Mouse (Mus musculus) liver, postnatal 0 days (tissue): ENCODE measurements around the gene Rab3gap2. TPM values are rescaled to one million over a fixed set of nuclear protein-coding genes. Genes with fewer than 3 reads are reported as not detected.

Experiments used
- ATAC-seq: fragments of 200-750 bp; cut with Nextera tagmentation; 2 replicates; pipeline ENCODE4 v1.8.0; 2017; ENCODE audit warnings: mild to moderate bottlenecking, moderate library complexity
- DNase-seq: peaks from one replicate; pipeline ENCODE4 v3.0.0-alpha.2; 2016
- H3K27ac ChIP-seq: fragments of 300-500 bp; sonication (generic); 2 replicates; pipeline ENCODE4 v1.5.1; 2014; ENCODE audit warnings: antibody characterized with exemption, moderate library complexity, mild to moderate bottlenecking, low read depth
- H3K27me3 ChIP-seq: fragments of 300-500 bp; sonication (generic); 2 replicates; pipeline ENCODE4 v1.6.1; 2014; ENCODE audit warnings: low read length, control low read depth, mixed read lengths; ENCODE audit not compliant: insufficient read depth
- H3K36me3 ChIP-seq: fragments of 300-500 bp; sonication (generic); replicated peaks from 2 replicates; pipeline ENCODE4 v1.6.1; 2014; ENCODE audit warnings: mild to moderate bottlenecking, control low read depth, low read length, moderate library complexity, mixed read lengths; ENCODE audit not compliant: insufficient read depth
- H3K4me1 ChIP-seq: fragments of 300-500 bp; sonication (generic); 2 replicates; pipeline ENCODE4 v1.6.1; 2014; ENCODE audit warnings: antibody characterized with exemption, mild to moderate bottlenecking, control low read depth; ENCODE audit not compliant: insufficient read depth
- H3K4me2 ChIP-seq: fragments of 300-500 bp; sonication (generic); 2 replicates; pipeline ENCODE4 v1.6.1; 2014; ENCODE audit warnings: low read depth, mild to moderate bottlenecking, low read length, moderate library complexity, mixed read lengths
- H3K4me3 ChIP-seq: fragments of 300-500 bp; sonication (generic); 2 replicates; pipeline ENCODE4 v1.5.1; 2014; ENCODE audit warnings: low read depth, low read length
- H3K9ac ChIP-seq: fragments of 300-500 bp; sonication (generic); replicated peaks from 2 replicates; pipeline ENCODE4 v1.6.1; 2014; ENCODE audit warnings: mild to moderate bottlenecking, moderate library complexity
- H3K9me3 ChIP-seq: fragments of 300-500 bp; sonication (generic); 2 replicates; pipeline ENCODE4 v1.6.1; 2016; ENCODE audit warnings: mild to moderate bottlenecking, control low read depth, low read length, mixed read lengths
- CTCF ChIP-seq: sonication (generic); IDR thresholded peaks from 2 replicates; pipeline ENCODE4 v1.5.1; 2016; ENCODE audit warnings: antibody characterized with exemption, low read depth
- EP300 ChIP-seq: IDR thresholded peaks from 2 replicates; pipeline ENCODE4 v1.6.1; 2016; ENCODE audit warnings: antibody characterized with exemption, low read depth, mild to moderate bottlenecking
- WGBS: fragments of 180-500 bp; shearing (Covaris S2); extraction: QIAGEN DNeasy Blood & Tissue Kit; methylation state at CpG from one replicate; pipeline ENCODE4 v1.1.7; 2014; ENCODE audit not compliant: insufficient replicate concordance; 5-methylcytosine and 5-hydroxymethylcytosine counted together
- polyA plus RNA-seq: library from polyadenylated mRNA; unstranded; fragments of >200 nt; fragmentation: Nextera tagmentation; extraction: Ambion mirVana; gene quantifications from 2 replicates; pipeline ENCODE4 v1.2.1, GENCODE M21; 2015

Gene Rab3gap2
- polyA plus RNA-seq = 6.0 and 7.3 TPM in 2 replicates

- WGBS = under 1% methylated on average over 57 of the region's 57 CpGs
- Histone ChIP-seq H3K36me3 (no peaks in the 10 kb centered on the region), H3K9me3 (no peaks in the 10 kb centered on the region), H3K9ac (peak within 1 kb of the TSS; percentile 95), H3K4me1 (peaks cover 33% of the 10 kb centered on the region), H3K4me3 (peak within 1 kb of the TSS; percentile 91), H3K27me3 (no peaks in the 10 kb centered on the region), H3K4me2 (peak within 1 kb of the TSS; percentile 90), H3K27ac (peak within 1 kb of the TSS; percentile 96)
- peak; percentile 100 for DNase-seq
- no peak for TF ChIP-seq EP300
- TF ChIP-seq CTCF = no peak
- ATAC-seq = peak; percentile 95
Observed at GRCm38 (mm10) chr1:185203909-185204661, at the start of gene Rab3gap2. Rab3gap2 (plus strand) TSS chr1:185204117.

GRCm38 (mm10) chr1:185173641-185174040, 30.3 kb upstream of the Rab3gap2 start:
- H3K4me3 ChIP-seq = no peak overlapping the region
- ATAC-seq = no peak
- no peaks in the 10 kb centered on the region for H3K36me3 ChIP-seq
- no peak for DNase-seq
- no peak overlapping the region for H3K4me2 ChIP-seq
- no peaks in the 10 kb centered on the region for H3K9me3 ChIP-seq
- WGBS = 70% methylated on average over 5 of the region's 5 CpGs
- no peaks in the 10 kb centered on the region for H3K27me3 ChIP-seq
- no peaks in the 10 kb centered on the region for H3K4me1 ChIP-seq
- TF ChIP-seq EP300 (no peak), CTCF (no peak)
- H3K27ac ChIP-seq = no peak overlapping the region
- H3K9ac ChIP-seq = no peak overlapping the region

GRCm38 (mm10) chr1:185177860-185178259, 26.1 kb upstream of the Rab3gap2 start:
- Histone ChIP-seq H3K27me3 (no peaks in the 10 kb centered on the region), H3K4me3 (no peak overlapping the region), H3K9me3 (no peaks in the 10 kb centered on the region), H3K4me1 (no peaks in the 10 kb centered on the region), H3K27ac (no peak overlapping the region), H3K36me3 (no peaks in the 10 kb centered on the region), H3K9ac (no peak overlapping the region), H3K4me2 (no peak overlapping the region)
- DNase-seq = no peak
- no peak for ATAC-seq
- WGBS = 71% methylated on average over 6 of the region's 6 CpGs
- no peak for TF ChIP-seq EP300
- no peak for TF ChIP-seq CTCF

- H3K4me2 ChIP-seq = no peak overlapping the region
- H3K36me3 ChIP-seq = no peaks in the 10 kb centered on the region
- no peak for ATAC-seq
- no peak overlapping the region for H3K27ac ChIP-seq
- no peak overlapping the region for H3K4me3 ChIP-seq
- no peaks in the 10 kb centered on the region for H3K27me3 ChIP-seq
- DNase-seq = no peak
- no peak overlapping the region for H3K9ac ChIP-seq
- H3K9me3 ChIP-seq = no peaks in the 10 kb centered on the region
- TF ChIP-seq EP300 (no peak), CTCF (no peak)
- 74% methylated on average over 9 of the region's 9 CpGs for WGBS
- H3K4me1 ChIP-seq = no peaks in the 10 kb centered on the region
Observed at GRCm38 (mm10) chr1:185183591-185184330, 20.2 kb upstream of the Rab3gap2 start.

GRCm38 (mm10) chr1:185185556-185185955, 18.4 kb upstream of the Rab3gap2 start:
- DNase-seq = no peak
- no peak for TF ChIP-seq EP300
- TF ChIP-seq CTCF = no peak
- Histone ChIP-seq H3K36me3 (no peaks in the 10 kb centered on the region), H3K27ac (no peak overlapping the region), H3K4me1 (no peaks in the 10 kb centered on the region), H3K9me3 (no peaks in the 10 kb centered on the region), H3K4me3 (no peak overlapping the region), H3K27me3 (no peaks in the 10 kb centered on the region), H3K9ac (no peak overlapping the region), H3K4me2 (no peak overlapping the region)
- no peak for ATAC-seq
- 58% methylated on average over 9 of the region's 9 CpGs for WGBS

GRCm38 (mm10) chr1:185187135-185187785, 16.7 kb upstream of the Rab3gap2 start:
- DNase-seq (no peak), ATAC-seq (no peak)
- Histone ChIP-seq H3K4me2 (no peak overlapping the region), H3K27ac (no peak overlapping the region), H3K27me3 (no peaks in the 10 kb centered on the region), H3K9me3 (no peaks in the 10 kb centered on the region), H3K4me3 (no peak overlapping the region), H3K36me3 (no peaks in the 10 kb centered on the region), H3K4me1 (no peaks in the 10 kb centered on the region), H3K9ac (no peak overlapping the region)
- WGBS = 55% methylated on average over 13 of the region's 13 CpGs
- TF ChIP-seq CTCF (peak; percentile 70), EP300 (no peak)
